Mouse (Mus musculus) bone marrow macrophage, adult 2 months (primary cell): Measurements from ENCODE around the gene Zfp385a. TPM values are rescaled to one million over a fixed set of nuclear protein-coding genes. Genes with fewer than 3 reads are reported as not detected.

ENCODE experiments used
- H3K27ac ChIP-seq: 2 replicates; pipeline ENCODE4 v1.5.1; 2012; ENCODE audit warnings: low read depth, low read length; ENCODE audit not compliant: insufficient read depth
- H3K4me1 ChIP-seq: 2 replicates; pipeline ENCODE4 v1.6.1; 2012; ENCODE audit warnings: low read length; ENCODE audit not compliant: control insufficient read depth, insufficient read depth
- H3K4me3 ChIP-seq: 2 replicates; pipeline ENCODE4 v1.5.1; 2012; ENCODE audit warnings: mild to moderate bottlenecking, low read length, moderate library complexity; ENCODE audit not compliant: insufficient read depth
- CTCF ChIP-seq: IDR thresholded peaks from 2 replicates; pipeline ENCODE4 v1.5.1; 2012; ENCODE audit warnings: low read depth, mild to moderate bottlenecking, low read length, moderate library complexity
- POLR2A ChIP-seq: IDR thresholded peaks from 2 replicates; pipeline ENCODE4 v1.6.1; 2012; ENCODE audit warnings: mild to moderate bottlenecking, low read depth, low read length, borderline replicate concordance
- polyA plus RNA-seq: library from polyadenylated mRNA; stranded (reverse); fragments of >200 nt; gene quantifications from 2 replicates; pipeline ENCODE4 v1.2.4, GENCODE M21; 2012; ENCODE audit not compliant: missing spikeins, insufficient read depth, insufficient read length

Gene Zfp385a
- polyA plus RNA-seq, 1 experiment: 86.1 TPM

DNA sequence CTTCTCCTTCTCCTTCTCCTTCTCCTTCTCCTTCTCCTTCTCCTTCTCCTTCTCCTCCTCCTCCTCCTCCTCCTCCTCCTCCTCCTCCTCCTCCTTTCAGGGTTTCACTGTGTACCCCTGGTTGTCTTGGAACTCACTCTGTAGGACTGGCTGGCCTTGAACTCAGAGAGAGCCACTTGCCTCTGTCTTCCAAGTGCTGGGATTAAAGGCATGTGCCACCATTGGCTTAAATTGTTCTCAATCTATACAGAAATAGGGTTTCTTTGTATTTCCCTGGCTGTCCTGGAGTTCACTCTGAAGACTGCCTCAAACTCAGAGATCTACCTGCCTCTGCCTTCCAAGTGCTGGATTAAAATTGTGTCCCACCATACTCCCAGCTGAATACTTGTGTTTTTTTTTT is 32.6 kb upstream of the Zfp385a start:
- TF ChIP-seq CTCF (no peak), POLR2A (no peak)
- Histone ChIP-seq H3K4me1 (peaks cover 61% of the 10 kb centered on the region), H3K27ac (no peak overlapping the region), H3K4me3 (no peak overlapping the region)

DNA sequence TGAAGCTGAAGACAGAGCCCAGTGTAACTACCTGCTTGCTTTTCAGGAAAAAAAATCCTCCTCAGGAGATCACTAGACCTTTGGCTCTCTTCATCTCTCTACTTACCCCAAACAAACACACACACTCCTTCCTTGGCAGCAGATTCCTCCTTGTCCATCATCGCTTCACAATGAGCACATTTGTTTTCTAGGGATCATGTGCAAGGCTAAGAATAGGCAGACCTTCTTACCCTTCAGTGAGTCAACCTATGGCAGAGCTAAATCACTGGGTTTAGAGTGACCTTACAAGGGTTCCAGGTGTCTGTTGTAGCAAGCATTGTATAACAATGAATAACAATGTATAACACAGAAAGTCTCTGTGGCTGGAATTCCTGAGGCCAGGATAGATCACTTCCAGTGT is 31.8 kb upstream of the Zfp385a start:
- Histone ChIP-seq H3K4me3 (no peak overlapping the region), H3K27ac (no peak overlapping the region), H3K4me1 (peaks cover 60% of the 10 kb centered on the region)
- TF ChIP-seq POLR2A: no peak
- TF ChIP-seq CTCF: no peak

DNA sequence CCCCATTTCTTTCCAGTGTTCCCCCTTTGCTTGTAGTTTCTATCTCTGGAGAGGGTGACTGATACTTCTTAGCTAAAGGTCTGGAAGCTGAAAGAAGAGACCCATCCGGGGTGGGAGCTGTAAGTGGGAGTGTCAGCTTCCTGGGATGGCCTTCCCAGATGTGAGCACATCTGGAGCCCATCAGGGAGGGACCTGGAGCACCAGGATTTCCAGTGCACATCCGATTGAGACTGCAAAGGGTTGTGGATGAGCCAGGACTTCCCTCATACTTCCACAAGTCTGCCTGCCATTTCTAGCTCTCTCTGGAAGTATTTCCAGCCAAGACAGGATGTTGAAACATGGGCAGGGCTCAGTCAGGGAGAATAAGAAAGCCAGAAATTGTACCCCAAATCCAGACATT is 31.3 kb upstream of the Zfp385a start:
- H3K27ac ChIP-seq: no peak overlapping the region
- no peak overlapping the region for H3K4me3 ChIP-seq
- H3K4me1 ChIP-seq: peaks cover 55% of the 10 kb centered on the region
- TF ChIP-seq CTCF: no peak
- no peak for TF ChIP-seq POLR2A

DNA sequence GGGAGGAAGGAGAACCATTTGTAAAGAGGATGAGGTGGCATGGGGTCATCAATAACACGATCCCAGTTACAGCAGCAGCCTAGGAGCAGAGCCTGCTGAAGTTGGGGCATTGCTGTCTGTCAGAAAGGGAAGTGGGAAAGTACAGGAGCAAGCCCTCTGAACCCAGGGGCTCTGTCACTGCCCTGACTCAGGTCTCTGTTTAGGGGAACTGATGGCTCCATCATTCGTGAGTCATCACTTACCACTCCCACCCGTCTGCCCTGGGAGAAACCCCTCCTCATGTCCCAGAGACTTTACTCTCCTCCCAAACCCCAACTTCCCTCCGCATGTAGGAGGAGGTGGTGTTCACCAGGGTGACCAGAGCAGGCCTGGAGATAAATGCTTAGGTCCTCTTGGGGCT is 30.6 kb upstream of the Zfp385a start:
- no peak overlapping the region for H3K4me3 ChIP-seq
- peak overlapping the region; percentile 43; the same call in 1 of the 2 replicates for H3K27ac ChIP-seq
- TF ChIP-seq CTCF (no peak), POLR2A (no peak)
- peaks cover 51% of the 10 kb centered on the region for H3K4me1 ChIP-seq

DNA sequence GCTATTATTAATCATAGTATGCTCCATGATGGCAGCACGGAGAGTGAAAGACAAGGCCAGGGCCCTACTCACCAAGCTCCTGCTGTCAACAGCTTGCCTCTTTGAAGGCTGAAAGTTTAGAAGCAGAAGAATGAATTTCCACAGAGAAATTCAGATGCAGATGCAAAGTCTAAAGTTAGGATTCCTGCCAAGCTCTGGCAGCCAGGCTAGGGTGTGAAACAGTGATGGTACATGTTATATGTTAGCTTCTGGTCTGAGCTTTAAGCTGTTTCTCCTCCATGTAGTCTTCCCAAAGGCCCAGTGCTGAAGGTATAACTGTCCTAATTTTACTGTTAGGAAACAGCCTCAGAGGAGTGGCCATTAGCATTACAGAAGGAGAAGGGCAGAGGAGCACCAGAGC is 29.2 kb upstream of the Zfp385a start:
- H3K27ac ChIP-seq: no peak overlapping the region
- TF ChIP-seq CTCF (no peak), POLR2A (no peak)
- H3K4me3 ChIP-seq: no peak overlapping the region
- peaks cover 60% of the 10 kb centered on the region for H3K4me1 ChIP-seq

DNA sequence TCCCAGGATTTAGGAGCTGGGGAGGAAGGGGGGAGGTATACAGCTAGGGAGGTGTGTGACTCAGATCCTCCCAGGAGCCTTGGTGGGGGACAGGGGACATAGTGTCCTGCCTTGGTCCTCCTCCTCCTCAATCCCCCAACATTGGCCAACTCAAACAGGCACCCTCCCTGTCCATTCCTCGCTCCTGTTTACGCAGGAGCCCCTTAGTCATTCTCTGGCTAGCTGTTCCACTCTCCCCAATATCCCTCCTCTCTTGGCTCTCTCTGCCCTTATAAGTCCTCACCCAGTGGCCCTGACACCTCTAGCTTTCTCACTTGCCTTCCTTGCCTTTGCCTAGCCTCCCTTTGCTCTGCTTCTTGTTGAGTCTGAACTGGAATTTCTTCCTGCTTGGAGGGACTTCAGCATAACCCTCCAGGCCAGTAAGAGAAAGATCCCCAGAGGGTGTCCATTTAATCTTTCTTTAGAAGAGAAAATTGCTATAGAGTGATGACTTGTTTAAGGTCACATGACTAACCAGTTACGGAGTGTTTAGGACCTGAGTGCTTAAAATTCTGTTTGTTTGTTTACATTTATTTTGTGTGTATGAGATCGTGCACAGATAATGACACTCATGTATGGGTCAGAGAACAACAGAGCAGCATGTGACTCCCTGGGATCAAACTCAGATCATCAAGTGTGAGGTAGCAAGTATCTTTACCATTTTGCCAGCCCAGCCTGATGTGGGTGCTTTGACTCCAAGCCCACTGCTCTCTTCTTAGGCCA is 28.5 kb upstream of the Zfp385a start:
- no peak overlapping the region for H3K4me3 ChIP-seq
- H3K27ac ChIP-seq: no peak overlapping the region
- peaks cover 64% of the 10 kb centered on the region for H3K4me1 ChIP-seq
- TF ChIP-seq POLR2A (no peak), CTCF (no peak)

DNA sequence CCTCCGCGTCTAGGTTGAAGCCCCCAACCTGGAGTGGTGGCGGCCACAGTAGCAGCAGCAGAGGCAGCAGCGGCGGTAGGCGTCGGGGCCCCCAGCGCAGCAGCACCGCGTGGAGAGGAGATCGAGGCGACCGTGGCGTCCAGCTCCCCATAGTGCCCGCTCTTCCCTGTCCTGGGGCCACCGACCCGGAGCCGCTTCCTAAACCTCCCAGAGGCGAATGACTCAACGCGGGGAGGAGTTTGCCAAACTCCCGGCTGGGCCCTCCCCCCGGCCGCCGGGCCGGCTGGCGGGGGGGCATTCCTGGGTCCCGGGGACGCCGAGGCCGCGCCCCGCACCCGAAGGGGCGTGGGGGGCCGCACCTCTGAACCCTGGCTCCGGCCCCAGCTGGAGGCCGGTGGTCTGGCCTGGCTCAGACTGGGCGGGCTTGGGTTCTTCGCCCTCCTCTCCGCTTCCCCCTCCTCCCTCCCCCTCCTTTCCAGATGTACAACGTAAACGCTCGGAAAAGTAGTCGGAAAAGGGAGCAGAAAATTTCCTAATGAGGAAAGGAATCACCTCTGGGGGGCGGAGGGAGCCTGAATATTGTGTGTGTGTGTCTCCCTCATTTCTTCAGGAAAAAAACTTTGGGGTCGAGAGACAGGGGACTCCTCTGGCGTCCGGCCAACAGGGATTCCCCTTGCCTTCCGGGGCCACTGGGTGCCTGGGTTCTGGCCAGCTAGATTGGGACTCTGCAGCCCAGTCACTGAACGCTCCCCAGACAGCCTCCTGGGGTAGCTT is 26.7 kb upstream of the Zfp385a start, which contains the start of gene Itga5:
Gene Itga5 (minus strand): TSS at position 388 of the 774 bp plus-strand sequence.
- TF ChIP-seq CTCF (no peak), POLR2A (0 out of 2 replicates have a peak, but pooled peaks have one; percentile 64)
- Histone ChIP-seq H3K27ac (peak within 1 kb of the TSS; percentile 45), H3K4me3 (peak within 1 kb of the TSS; percentile 95), H3K4me1 (peaks cover 71% of the 10 kb centered on the region)

DNA sequence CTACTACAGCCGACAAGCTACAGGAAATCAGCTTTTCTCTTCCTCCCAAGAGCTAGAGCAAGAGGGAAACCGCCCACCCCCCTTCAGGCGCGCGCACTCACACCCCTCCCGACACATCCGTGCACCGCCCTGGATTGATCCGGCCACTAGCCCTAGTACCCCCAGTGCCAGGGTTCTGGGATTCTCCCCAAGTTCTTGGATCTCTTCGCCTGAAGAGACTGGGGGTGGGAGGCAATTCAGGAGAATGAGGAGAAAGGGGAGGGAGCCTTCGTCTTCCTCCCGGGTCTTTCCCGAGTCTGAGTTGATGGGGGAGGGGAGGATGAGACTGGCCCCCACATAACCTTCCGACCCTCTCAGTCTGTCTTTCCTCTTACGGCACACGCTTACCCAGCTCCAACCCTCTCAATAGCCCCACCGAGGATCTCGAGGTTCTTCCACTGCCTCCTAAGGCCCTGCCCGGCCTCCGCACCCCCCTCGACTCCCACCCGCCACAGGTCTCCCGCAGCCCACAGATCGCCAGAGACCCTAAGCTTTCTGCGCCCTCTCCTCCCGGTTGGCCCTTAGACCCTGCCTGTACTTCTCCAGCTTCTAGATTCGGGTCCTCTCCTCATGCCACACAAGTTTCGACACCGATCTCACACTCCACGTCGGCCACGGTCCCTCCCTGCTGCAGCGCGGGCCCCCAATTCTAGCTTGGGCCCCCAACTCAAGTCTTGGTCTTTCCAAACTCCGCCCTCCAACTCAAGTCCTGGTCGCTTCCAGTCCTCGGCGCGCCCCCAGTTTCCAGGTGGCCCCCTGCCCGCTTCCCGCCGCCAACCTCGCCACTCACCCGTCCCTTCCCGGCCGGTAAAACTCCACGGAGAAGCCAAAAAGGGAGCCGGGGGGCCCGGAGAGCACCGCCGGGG is 25.8 kb upstream of the Zfp385a start:
- peaks cover 69% of the 10 kb centered on the region for H3K4me1 ChIP-seq
- no peak for TF ChIP-seq CTCF
- no peak for TF ChIP-seq POLR2A

DNA sequence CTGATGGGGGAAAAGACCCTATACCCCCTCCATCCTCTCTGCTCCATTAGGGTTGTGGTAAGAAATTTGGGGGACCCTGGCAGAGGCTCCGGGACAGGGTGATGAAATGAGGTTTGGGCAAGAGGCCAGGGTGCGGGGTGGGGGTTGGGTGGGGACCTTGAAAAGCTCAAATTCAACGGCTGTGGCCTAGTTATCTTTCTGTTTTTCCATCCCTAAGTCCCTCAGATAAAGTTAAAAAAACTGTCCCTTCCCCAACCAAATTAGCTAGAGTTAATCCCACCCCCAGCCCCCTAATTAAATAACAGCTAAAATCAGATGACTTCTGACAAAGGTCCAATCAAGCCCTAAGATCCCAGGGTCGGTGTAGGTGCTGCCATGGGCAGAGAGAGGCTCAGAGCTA is 24.9 kb upstream of the Zfp385a start:
- peaks cover 70% of the 10 kb centered on the region for H3K4me1 ChIP-seq
- TF ChIP-seq POLR2A (no peak), CTCF (no peak)
- peak overlapping the region; percentile 95 for H3K4me3 ChIP-seq
- 0 out of 2 replicates have a peak overlapping the region, but pooled peaks have one; percentile 45 for H3K27ac ChIP-seq

More for the DNA sequence above, 25.8 kb upstream of the Zfp385a start:
- peak overlapping the region; percentile 95 for H3K4me3 ChIP-seq
- H3K27ac ChIP-seq: peak overlapping the region; percentile 45
